Mouse (Mus musculus) lung, embryonic 14.5 days (tissue): ENCODE measurements at regions not wholly inside any gene's neighbourhood (a gene's known extent, or its start where the extent isn't known, plus 50 kb on each side); places are given as distances from the start of the nearest gene placed in this dataset.
A peak's percentile ranks its signal among the peaks of the same experiment; 100 is the strongest.

Experiments
- ATAC-seq: fragments of 200-750 bp; cut with Nextera tagmentation; 2 replicates; pipeline ENCODE4 v1.8.0; 2017; ENCODE audit warnings: mild to moderate bottlenecking, moderate TSS enrichment, moderate library complexity; ENCODE audit not compliant: insufficient read depth
- DNase-seq: peaks from one replicate; pipeline ENCODE4 v3.0.0-alpha.2; 2015
- H3K27ac ChIP-seq: fragments of 300-500 bp; sonication (generic); 2 replicates; pipeline ENCODE4 v1.5.1; 2014; ENCODE audit warnings: low read depth, mild to moderate bottlenecking, moderate library complexity
- H3K27me3 ChIP-seq: fragments of 300-500 bp; sonication (generic); 2 replicates; pipeline ENCODE4 v1.6.1; 2014; ENCODE audit warnings: low read length, control low read depth; ENCODE audit not compliant: insufficient read depth
- H3K36me3 ChIP-seq: fragments of 300-500 bp; sonication (generic); 2 replicates; pipeline ENCODE4 v1.6.1; 2014; ENCODE audit warnings: control low read depth; ENCODE audit not compliant: insufficient read depth
- H3K4me1 ChIP-seq: fragments of 300-500 bp; sonication (generic); 2 replicates; pipeline ENCODE4 v1.6.1; 2014; ENCODE audit warnings: antibody characterized with exemption, control low read depth; ENCODE audit not compliant: insufficient read depth
- H3K4me2 ChIP-seq: fragments of 300-500 bp; sonication (generic); 2 replicates; pipeline ENCODE4 v1.6.1; 2014; ENCODE audit warnings: mild to moderate bottlenecking
- H3K4me3 ChIP-seq: fragments of 300-500 bp; sonication (generic); 2 replicates; pipeline ENCODE4 v1.5.1; 2014; ENCODE audit warnings: low read depth, low read length
- H3K9ac ChIP-seq: fragments of 300-500 bp; sonication (generic); 2 replicates; pipeline ENCODE4 v1.6.1; 2014
- H3K9me3 ChIP-seq: fragments of 300-500 bp; sonication (generic); 2 replicates; pipeline ENCODE4 v1.6.1; 2016; ENCODE audit warnings: low read depth, low read length, control low read depth
- CTCF ChIP-seq: IDR thresholded peaks from 2 replicates; pipeline ENCODE4 v1.5.1; 2016; ENCODE audit warnings: antibody characterized with exemption, low read depth
- WGBS: fragments of 180-500 bp; shearing (Covaris S2); extraction: QIAGEN DNeasy Blood & Tissue Kit; methylation state at CpG from one replicate; pipeline ENCODE4 v1.1.7; 2014; 5-methylcytosine and 5-hydroxymethylcytosine counted together

GRCm38 (mm10) chr3:128212256-128212655 is 316.1 kb upstream of the Fam241a start:
- no peak overlapping the region for H3K27ac ChIP-seq
- DNase-seq (peak; percentile 57), ATAC-seq (peak; percentile 24; the same call in 1 of the 2 replicates)
- H3K27me3 ChIP-seq = no peaks in the 10 kb centered on the region
- H3K4me2 ChIP-seq = no peak overlapping the region
- WGBS = 34% methylated on average over 3 of the region's 3 CpGs
- no peak for TF ChIP-seq CTCF
- no peak overlapping the region for H3K4me3 ChIP-seq
- no peak overlapping the region for H3K9ac ChIP-seq
- H3K4me1 ChIP-seq = no peaks in the 10 kb centered on the region
- no peaks in the 10 kb centered on the region for H3K36me3 ChIP-seq
- no peaks in the 10 kb centered on the region for H3K9me3 ChIP-seq

- H3K4me1 ChIP-seq = no peaks in the 10 kb centered on the region
- DNase-seq = no peak
- no peak overlapping the region for H3K4me2 ChIP-seq
- WGBS = 43% methylated on average over 1 of the region's 1 CpGs
- TF ChIP-seq CTCF = no peak
- no peaks in the 10 kb centered on the region for H3K9me3 ChIP-seq
- H3K27ac ChIP-seq = no peak overlapping the region
- ATAC-seq = no peak
- no peaks in the 10 kb centered on the region for H3K27me3 ChIP-seq
- H3K36me3 ChIP-seq = no peaks in the 10 kb centered on the region
- no peak overlapping the region for H3K4me3 ChIP-seq
- no peak overlapping the region for H3K9ac ChIP-seq
Measured at GRCm38 (mm10) chr3:128210591-128210990, 314.5 kb upstream of the Fam241a start.

GRCm38 (mm10) chr3:128206948-128207347 is 310.8 kb upstream of the Fam241a start:
- no peak overlapping the region for H3K9ac ChIP-seq
- no peaks in the 10 kb centered on the region for H3K4me1 ChIP-seq
- H3K4me2 ChIP-seq = no peak overlapping the region
- H3K4me3 ChIP-seq = no peak overlapping the region
- peak; percentile 24 for DNase-seq
- WGBS = 48% methylated on average over 3 of the region's 3 CpGs
- ATAC-seq = no peak
- H3K9me3 ChIP-seq = no peaks in the 10 kb centered on the region
- no peak overlapping the region for H3K27ac ChIP-seq
- H3K36me3 ChIP-seq = no peaks in the 10 kb centered on the region
- 0 out of 2 replicates have a peak, but pooled peaks have one; percentile 3 for TF ChIP-seq CTCF
- no peaks in the 10 kb centered on the region for H3K27me3 ChIP-seq

GRCm38 (mm10) chr3:128206483-128206882 is 310.4 kb upstream of the Fam241a start:
- WGBS = 76% methylated on average over 1 of the region's 1 CpGs
- Histone ChIP-seq H3K9me3 (no peaks in the 10 kb centered on the region), H3K4me1 (no peaks in the 10 kb centered on the region), H3K36me3 (no peaks in the 10 kb centered on the region), H3K27me3 (no peaks in the 10 kb centered on the region), H3K9ac (no peak overlapping the region), H3K4me3 (no peak overlapping the region), H3K27ac (no peak overlapping the region), H3K4me2 (no peak overlapping the region)
- TF ChIP-seq CTCF = no peak
- DNase-seq (no peak), ATAC-seq (no peak)

GRCm38 (mm10) chr3:128200574-128201235 is 304.6 kb upstream of the Fam241a start:
- no peak overlapping the region for H3K4me3 ChIP-seq
- WGBS = 35% methylated on average over 5 of the region's 5 CpGs
- no peak for ATAC-seq
- no peaks in the 10 kb centered on the region for H3K9me3 ChIP-seq
- H3K36me3 ChIP-seq = no peaks in the 10 kb centered on the region
- DNase-seq = no peak
- TF ChIP-seq CTCF = no peak
- no peaks in the 10 kb centered on the region for H3K27me3 ChIP-seq
- H3K4me1 ChIP-seq = no peaks in the 10 kb centered on the region
- no peak overlapping the region for H3K9ac ChIP-seq
- no peak overlapping the region for H3K4me2 ChIP-seq
- H3K27ac ChIP-seq = no peak overlapping the region

- H3K4me1 ChIP-seq = no peaks in the 10 kb centered on the region
- TF ChIP-seq CTCF = no peak
- ATAC-seq (no peak), DNase-seq (no peak)
- H3K27ac ChIP-seq = no peak overlapping the region
- H3K9me3 ChIP-seq = no peaks in the 10 kb centered on the region
- 57% methylated on average over 2 of the region's 2 CpGs for WGBS
- no peaks in the 10 kb centered on the region for H3K27me3 ChIP-seq
- H3K36me3 ChIP-seq = no peaks in the 10 kb centered on the region
- no peak overlapping the region for H3K4me2 ChIP-seq
- H3K4me3 ChIP-seq = no peak overlapping the region
- no peak overlapping the region for H3K9ac ChIP-seq
Measured at GRCm38 (mm10) chr3:128199466-128199865, 303.3 kb upstream of the Fam241a start.

GRCm38 (mm10) chr3:128192046-128192800 is 296.1 kb upstream of the Fam241a start:
- Histone ChIP-seq H3K36me3 (no peaks in the 10 kb centered on the region), H3K4me2 (no peak overlapping the region), H3K4me1 (no peaks in the 10 kb centered on the region), H3K9me3 (no peaks in the 10 kb centered on the region), H3K4me3 (no peak overlapping the region), H3K27ac (no peak overlapping the region), H3K27me3 (no peaks in the 10 kb centered on the region), H3K9ac (no peak overlapping the region)
- no peak for TF ChIP-seq CTCF
- DNase-seq (peak; percentile 16), ATAC-seq (no peak)
- WGBS = 23% methylated on average over 17 of the region's 17 CpGs
